Mouse (Mus musculus): ENCODE results near the gene Mapk8.
"Not testable (repeated sequence)": the region's sequence is repeated elsewhere in the genome, so short reads cannot be mapped to it uniquely, and the experiment has no call there.

The Mapk8 gene

DNA sequence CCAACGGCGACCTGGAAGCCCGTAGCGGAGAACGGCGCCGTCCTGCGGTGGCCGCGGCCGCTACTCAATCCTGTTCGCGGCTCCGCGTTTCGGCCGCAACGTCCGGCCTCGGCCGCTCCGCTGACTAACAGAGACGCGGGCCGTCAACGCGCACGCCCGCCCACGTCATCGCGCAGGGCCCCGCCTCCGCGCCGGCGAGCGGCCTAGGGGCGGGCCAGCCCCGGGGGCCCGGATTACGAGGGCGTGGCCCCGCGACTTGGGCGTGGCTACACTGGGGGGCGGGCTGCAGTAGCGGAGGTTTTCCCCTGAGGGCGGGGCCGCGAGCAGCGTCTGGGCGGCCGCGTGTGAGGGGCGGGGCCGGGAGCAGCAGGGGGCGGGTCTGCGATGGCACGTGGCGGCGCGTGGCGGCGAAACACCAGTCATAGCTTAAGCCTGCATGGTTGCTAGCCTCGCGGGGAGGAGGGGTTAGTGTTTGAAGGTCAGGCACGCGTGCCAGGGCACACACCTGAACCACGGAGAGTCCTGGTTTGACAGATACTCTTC is at the start of gene Mapk8:
Gene Mapk8 (minus strand): TSS at position 132 of the 543 bp plus-strand sequence.
- peak; percentile 96 to 99 for DNase-seq

DNA sequence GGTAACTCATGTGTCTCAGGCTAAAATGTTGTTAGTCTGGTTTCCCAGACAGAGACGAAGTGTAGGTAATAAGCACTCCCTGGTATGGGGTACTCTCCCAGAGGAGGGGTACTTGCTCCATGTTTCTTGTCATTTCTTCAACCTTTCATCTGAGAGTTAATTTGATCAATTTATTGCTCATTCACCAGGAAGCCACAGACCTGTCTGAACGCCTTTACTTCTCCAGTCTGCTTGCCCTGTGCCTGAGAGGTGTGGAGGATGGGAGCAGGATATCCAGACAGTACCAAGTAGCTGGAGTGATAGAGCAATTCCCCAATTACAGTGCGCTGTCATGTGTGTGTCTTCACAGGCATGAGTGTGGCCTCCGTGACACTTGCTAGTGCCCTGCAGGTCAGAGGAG is 48.3 kb upstream of the Mapk8 start:
- DNase-seq = no peak

DNA sequence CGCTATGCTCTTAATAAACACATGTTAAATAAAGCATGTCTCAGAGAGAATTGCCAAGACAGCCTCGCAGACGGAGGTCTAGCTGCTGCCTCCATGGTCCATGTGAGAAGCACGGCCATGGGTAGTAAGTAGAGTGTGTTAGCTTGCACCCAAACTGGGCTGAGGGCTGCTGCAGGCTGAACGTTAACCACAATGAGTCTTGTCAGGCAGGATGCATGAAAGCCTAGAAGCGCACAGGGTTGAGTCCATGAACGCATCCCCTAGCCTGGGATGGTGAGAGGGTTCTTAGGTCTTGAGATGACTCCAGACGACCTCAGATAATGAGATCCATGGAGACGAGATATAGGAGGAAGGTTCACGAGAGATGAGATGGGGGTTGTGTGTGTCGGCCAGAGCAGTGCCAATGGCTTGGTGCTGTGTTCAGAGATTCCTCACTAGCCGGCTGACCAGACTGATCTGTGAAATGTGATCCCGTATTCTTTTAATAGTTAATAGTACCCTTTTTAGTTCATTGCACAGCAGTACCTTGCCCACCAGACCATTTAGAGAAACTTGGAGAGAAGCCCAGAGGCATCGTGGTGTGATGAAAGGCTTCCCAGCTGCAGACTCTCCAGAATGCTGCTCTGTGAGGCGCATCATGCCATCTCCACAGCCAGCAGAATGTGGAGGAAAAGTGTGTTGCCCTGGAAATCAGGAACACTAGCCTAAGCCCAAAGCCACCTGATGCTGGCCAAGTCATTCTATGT is 41.0 kb upstream of the Mapk8 start:
- DNase-seq = no peak

DNA sequence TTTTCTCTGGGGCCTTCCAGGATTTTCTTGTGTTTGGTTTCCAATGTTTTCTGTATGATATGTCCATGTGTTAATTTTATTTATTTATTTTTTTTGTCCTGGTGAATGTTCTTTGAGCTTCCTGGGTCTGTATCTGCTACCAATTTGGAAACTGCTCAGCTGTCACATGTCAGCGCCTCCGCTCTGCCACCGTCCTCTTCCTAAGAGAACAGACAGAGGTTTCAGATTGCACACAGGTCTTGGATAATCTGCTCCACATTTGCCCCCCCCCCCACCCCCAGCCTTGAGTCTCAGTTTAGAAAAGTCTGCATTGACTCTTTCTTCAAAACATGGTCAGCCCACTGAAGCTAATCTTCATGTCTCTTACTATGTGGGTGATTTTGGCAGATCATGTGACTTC is 35.0 kb upstream of the Mapk8 start:
- DNase-seq = no peak

DNA sequence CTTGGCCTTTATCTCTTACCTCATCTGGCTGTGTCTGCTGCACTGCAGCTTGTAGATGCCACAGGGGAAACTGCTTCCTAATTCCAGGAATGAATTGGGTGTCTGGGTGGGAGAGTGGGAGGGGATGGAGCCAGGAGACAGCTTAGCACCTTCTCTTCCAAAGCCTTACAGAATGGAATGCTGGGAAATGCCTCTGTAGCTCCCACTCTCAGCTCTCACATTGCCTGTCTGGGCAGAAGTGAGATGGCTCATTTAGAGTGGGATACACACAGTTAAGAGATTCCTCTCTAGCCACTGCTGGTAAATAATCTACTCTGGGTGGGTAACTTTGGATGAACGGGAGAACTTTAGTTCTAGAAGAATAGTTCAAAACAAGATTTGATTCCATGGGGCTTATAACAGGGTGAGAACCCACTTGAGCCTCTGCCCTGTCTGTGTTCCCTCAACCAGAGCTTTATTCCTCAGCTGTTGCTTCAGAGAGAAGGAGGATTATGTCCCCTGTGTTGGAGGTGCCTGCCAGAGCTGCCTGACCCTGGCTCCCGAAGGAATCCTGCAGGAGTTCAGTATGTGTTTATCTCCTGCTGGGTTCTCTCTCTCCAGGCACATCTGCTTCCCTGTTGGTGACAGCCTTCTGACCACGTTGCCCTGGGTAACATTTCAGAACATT is 29.3 kb upstream of the Mapk8 start:
- no peak for DNase-seq

DNA sequence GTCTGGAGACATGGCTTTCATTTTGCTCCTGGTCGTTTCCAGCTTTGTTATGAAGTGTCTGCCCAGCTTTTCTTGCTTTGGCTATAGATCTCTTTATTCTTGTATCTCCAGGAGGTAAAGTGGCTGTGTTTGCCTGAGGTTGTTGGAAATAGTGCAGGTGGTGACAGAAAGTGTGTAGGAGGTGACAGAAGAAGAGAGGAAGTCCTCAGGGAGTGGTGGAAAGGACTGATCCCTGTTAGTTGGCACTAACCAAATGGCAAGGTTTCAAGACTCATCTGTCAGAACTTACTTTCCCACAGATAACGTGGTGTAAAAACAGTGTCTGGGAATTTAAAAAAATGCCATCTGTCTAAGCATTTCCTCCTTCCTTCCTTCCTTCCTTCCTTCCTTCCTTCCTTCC is 27.5 kb upstream of the Mapk8 start:
- DNase-seq = no peak

DNA sequence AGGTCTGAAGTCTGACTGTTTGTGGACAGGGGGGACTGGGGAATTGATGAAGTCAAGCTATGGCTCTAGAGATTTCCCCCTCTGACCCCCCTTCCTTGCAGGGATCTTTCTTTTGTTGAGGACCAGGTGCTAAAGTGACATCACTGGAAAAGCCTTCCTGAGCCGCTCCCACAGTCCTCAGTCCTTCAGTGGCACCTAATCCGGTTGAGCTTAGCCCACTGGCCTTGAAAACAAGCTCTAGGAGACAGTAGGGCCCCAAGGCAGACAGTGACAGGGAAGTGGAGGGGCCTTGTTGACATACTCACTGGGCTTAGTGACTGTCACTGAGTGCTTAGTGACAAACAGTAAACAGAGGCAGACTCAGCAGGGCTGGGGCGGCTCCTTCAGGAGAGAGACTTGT is 24.4 kb upstream of the Mapk8 start, which contains the start of gene Frmpd2:
Gene Frmpd2 (plus strand): TSS at position 366 of the 400 bp plus-strand sequence.
- DNase-seq = no peak

DNA sequence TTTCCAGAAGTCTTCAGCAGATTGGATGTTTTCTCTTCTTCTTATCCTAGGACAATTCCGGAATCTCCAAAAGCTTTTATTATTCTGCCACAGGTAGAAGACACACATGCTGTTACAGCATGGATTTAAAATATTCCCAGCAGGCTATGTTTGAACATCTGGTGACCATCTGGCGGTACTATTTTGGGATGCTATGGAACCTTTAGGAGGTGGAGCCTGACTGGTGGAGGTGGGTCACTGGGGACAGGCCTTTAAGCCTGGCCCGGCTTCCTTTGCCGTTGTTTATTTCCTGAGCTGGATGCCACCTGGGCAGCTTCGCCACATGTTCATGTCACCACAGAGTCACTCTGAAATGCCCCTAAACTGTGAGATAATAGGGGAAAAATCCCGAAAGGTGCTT is 20.8 kb upstream of the Mapk8 start:
- no peak for DNase-seq

DNA sequence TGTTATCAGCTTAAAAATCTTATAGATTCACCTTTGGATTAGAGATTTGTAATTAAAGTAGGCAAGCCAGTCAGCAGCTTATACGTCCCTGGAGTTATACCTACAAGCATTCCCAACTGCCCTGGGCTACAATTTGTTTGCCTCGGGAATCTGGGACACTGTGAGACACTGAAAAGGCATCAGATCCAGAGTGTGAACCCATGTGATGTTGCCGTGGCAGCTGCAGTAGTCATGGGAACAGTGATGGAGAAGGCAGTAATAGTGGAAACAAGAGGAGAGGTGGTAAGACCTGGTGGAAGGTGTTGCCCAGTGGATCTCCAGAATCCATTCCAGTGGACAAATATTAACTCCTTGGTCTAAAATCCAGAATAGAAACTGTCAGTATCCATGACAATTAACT is 16.7 kb upstream of the Mapk8 start:
- no peak for DNase-seq

DNA sequence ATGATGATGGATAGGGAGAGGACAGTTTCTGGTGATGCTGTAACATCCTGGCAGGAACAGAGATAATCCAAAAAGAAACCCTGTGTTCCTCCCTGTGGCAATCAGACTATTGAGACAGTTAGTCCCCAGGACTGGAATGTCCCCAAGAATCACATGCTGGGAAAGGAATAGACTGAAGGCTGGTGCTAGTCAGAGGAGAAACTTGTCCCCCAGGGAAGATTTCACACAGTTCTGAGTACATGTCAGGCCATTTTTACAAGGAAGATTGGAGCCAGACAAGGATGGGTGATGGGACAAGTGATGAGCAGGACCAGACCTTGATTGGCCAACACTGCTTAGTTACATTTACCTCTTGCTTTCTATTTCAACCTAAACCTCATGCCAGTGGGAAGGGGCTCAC is 3.4 kb upstream of the Mapk8 start:
- DNase-seq = no peak

DNA sequence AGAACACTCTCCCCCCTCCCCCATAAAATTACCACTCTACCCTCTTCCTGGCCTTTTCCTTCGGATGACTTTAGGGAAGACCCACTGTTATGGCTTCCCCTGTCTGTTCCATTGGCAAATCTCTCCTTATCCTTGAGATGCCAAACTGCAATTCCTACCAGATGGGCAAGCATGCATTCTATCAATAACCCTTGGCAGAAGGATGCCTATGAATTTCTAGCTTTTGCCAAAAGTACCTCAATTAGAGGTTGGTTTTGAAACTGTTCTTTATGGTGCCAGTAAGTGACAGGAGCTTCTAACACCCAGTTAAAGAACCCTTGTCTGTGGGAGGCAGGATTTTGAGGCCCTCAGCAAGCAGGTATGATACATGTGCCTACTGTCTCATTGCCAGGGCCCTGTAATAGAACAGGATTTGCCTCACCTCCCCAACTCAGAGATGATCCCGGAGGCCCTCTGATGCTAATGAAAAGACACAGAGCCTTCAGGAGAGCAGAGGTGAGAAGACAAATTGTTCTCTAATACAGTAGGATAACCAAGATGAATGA is 2.4 kb upstream of the Mapk8 start:
- no peak for DNase-seq

DNA sequence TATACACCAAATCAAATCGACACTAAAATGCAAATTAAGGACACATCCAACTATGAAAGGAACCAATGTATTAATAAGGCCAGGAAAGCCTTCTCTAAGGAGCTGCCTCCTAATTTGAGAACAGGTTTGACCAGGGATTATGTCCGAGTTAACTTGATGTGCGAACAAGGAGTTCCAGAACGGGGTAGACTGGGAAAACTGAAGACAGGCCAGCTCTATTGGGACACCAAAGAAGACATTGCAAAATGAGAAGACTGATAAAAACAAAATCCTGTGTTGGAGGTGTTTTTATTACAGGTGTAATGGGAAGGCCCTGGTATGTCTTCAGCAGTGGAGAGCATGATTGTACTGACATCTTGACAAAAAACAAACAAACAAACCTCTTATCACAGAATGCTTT is 1.3 kb upstream of the Mapk8 start:
- no peak for DNase-seq

DNA sequence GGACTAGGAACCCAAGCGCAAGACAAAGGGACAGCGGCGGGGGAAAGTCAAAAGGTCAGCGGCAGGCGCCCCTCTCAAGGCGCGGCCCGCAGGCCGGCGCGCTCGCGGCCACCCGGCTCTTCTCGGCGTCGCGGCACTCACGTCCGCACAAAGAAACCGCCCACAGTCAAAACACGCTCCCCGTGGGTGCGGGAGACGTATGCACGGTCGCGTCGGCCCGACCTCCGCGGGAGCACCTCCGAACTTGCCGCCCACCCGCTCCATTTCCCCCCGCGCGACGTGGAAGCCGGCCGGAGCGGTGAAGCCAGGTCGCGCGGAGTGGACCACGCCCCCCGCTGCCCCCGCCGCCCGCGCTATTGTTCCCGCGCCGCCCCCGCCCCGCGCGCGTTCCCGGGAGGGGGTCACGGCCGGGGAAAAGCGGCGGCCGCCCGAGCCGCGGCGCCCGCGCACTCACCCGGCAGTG is 366 bp downstream of the Mapk8 start:
- no peak for DNase-seq

DNA sequence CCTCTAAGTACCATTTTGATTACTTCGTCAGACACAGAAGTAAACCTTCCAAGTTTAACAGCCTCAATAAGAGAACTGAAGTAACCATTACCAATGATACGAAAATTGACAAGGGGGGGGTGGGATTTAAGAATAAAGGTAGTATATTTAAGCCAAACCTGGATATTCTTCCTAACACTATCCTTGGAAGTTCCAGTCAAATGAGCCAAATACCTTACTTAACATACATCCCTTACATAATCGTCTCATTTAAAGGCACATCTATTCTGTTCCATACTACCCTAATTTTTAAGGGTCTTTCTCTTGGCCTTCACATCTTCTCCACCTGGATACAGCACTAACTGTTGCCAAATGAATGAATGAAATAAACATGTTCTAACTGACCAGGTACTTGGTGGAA is 996 bp downstream of the Mapk8 start:
- no peak for DNase-seq

DNA sequence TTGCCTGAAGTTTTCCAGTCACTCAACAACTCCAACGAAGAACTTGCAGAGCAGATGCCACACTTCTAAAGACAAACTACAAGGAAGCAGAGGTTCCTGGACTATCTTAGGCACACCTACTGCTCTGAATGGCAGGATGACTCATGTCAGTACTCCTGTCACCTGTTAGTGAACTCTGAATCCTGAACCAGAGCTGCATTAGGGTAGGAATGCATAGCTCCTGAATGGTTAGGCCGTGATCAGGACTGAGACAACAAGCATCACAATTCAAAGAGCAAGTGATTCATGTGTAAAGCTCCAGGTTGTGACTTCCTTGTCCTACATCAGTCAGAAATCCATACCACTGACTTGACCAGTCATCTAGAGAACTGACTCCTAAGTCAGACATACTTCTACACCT is 3.2 kb downstream of the Mapk8 start:
- no peak for DNase-seq

DNA sequence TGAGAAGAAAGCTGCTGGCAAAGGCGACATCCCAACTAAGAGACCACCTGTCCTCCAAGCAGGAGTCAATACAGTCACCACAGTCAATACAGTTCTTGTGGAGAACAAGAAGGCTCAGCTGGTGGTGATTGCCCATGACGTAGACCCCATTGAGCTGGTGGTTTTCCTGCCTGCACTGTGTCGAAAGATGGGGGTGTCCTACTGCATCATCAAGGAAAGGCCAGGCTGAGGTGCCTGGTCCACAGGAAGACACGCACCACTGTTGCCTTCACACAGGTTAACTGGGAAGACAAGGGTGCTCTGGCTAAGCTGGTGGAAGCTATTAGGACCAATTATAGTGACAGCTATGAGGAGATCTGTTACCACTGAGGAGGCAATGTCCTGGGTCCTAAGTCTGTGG is 14.5 kb downstream of the Mapk8 start:
- DNase-seq = not testable (repeated sequence)

DNA sequence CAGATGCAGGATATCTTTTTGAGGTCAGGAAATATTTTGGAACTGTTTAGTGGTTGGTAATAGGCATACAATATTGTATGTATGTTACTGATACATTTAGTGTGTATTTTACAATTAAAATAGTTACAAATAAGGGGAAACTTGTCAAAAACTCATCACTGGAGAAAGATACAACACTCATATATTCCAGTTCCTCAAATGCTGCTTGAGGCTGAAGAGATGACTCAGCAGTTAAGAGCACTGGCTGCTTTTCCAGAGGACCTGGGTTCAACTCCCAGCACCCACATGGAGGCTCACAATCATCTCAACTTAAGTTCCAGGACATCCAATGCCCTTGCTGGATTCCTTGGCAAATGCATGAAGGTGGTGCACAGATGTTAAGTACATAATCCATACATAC is 22.8 kb downstream of the Mapk8 start:
- no peak for DNase-seq

DNA sequence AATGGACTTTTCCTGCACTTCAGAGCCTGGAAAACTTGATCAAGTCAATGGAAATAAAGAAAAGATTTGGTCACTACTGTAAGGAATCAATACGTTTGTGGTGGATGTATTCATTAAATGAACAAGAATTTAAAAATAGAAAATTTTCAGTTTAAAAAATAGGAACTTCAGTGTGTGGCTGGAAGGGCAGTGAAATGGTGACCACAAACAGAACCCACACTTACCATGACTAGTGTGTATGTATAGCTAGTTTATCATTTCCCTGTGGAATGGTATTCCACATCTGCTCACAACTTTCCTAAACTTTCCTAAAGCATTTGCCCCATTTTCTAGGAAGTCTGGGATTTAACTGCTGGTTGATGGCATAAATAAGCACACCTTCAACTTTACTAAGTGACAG is 24.0 kb downstream of the Mapk8 start:
- no peak for DNase-seq

DNA sequence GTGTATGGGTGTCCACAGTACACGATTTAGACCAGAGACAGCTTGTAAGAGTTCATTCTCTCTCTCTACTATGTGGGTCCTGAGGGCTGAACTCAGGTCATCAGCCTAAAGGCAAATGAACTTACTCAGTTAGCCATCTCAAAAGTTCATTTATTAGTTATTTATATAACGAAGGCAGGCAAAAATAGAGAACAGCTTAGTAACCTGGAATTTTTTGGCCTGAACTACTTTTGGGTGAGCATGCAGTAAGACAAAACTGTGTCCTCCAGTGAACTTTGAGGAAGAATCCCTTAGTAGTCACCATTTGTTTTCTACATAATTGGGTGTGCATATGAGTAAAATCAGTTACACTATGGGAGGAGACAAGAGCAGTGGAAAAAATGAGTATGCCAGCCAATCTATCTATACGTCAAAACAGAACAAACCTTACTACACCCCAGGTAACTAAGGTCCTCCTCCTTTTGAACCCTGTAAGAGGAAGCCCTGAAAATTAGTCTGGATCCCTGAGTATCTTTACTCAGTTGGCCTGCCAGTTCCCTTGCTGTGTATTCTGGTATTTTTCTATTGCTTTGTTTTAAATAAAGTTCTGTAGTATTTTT is 28.5 kb downstream of the Mapk8 start:
- DNase-seq = no peak

DNA sequence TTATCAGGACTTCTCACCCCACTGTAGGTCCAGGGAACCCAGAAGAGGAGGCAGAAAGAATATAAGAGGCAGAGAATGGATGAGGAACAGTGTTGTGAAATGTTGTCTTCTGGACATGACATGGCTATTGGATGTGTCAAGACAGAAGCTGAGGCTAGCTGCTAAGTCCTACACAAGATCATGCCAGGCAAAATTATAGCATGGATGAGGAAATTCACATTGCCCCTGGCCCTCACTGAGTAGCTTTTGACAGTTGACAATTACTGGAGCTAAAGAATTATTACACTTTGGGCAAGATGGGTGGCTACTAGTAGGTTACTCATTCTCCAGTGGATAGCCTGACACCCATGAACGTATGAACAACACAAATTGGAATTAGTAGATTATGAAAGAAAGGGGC is 31.2 kb downstream of the Mapk8 start:
- DNase-seq = no peak

DNA sequence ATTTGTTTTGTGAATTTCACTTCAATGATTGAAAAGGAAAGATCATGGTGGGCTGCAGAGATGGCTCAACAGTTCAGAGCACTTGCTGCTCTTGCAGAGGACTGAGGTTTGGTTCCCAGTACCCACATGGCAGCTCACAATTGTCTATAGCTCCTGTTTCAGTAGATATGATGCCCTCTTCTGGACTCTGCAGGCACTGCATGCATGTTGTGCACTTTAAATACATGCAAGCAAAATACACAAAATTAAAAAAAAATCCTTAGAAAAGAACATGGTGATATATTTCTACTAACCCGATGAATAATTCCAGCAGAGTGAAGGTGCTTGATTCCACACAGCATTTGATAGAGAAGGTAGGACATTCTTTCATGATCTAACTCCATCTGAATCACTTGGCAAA is 44.6 kb downstream of the Mapk8 start:
- no peak for DNase-seq

DNA sequence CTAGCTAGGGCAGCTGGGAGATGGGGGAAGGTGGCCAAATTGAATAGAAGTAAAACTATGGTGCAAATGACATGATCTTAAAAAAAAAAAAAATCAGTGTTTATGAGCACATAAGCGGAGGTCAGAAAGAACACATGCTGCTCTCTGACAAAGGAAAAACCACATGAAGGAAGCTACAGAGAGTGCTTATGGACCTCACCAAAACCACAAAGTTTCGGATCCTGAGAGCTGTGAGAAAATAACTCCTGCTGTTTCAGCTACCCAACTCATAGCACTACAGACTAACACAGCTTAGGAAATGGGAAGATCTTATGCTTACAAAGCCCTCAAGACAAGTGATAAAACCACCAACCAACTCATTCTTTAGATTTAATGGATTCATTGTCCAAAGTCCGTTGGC is 46.9 kb downstream of the Mapk8 start:
- no peak for DNase-seq

DNA sequence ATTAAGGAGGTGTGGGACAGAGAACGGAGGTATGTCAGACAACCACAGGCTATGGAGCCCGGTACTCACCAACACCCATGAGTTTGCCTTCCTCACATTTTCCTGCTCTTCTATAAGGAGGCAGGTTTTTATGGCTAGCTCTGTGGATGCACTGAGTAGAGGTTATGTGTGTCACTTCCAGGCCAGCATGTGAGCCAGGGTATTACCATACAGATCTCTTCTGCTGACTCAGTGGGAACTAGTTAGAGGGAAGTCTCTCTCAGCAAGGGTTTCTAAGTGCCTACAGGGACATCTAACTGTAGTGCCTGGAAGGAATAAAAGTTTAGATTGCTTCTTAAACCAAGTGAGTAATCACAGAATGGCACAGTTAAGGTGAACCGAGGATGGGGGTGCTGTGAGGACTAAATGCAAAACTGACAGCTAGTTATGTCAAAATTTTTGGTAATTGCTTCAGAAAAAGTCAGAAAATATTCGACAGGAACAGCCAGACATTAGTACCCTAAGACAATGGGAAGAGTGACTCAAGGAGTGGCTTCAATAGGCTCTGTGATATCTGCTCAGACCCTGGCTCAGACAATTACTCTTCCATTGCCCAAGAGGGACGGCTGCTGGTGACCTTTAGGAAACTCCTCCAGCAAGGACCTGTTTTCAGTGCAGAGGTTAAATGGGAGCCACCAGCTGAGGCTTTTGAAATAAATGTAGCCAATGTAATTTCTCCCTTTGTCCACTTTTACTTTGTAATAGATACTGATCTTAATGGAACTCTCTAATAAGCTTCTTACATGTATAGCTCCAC is 48.7 kb downstream of the Mapk8 start:
- no peak for DNase-seq

All from cerebellum, adult 18-20 months (tissue).